Mouse (Mus musculus) intestine, embryonic 15.5 days (tissue): ENCODE results near the gene Cd3e. TPM values are rescaled to one million over a fixed set of nuclear protein-coding genes. Genes with fewer than 3 reads are reported as not detected.

ENCODE experiments used
- ATAC-seq: fragments of 200-750 bp; cut with Nextera tagmentation; 2 replicates; pipeline ENCODE4 v1.8.0; 2017; ENCODE audit warnings: moderate TSS enrichment, moderate library complexity
- H3K27ac ChIP-seq: fragments of 300-500 bp; sonication (generic); 2 replicates; pipeline ENCODE4 v1.5.1; 2015; ENCODE audit warnings: mild to moderate bottlenecking, inconsistent platforms
- H3K27me3 ChIP-seq: fragments of 300-500 bp; sonication (generic); replicated peaks from 2 replicates; pipeline ENCODE4 v1.6.1; 2015; ENCODE audit warnings: inconsistent platforms
- H3K36me3 ChIP-seq: fragments of 300-500 bp; sonication (generic); 2 replicates; pipeline ENCODE4 v1.6.1; 2015; ENCODE audit warnings: inconsistent platforms
- H3K4me1 ChIP-seq: fragments of 300-500 bp; sonication (generic); replicated peaks from 2 replicates; pipeline ENCODE4 v1.6.1; 2015; ENCODE audit warnings: inconsistent platforms
- H3K4me2 ChIP-seq: fragments of 300-500 bp; sonication (generic); replicated peaks from 2 replicates; pipeline ENCODE4 v1.6.1; 2015; ENCODE audit warnings: mild to moderate bottlenecking, inconsistent platforms
- H3K4me3 ChIP-seq: fragments of 300-500 bp; sonication (generic); replicated peaks from 2 replicates; pipeline ENCODE4 v1.5.1; 2015; ENCODE audit warnings: inconsistent platforms
- H3K9ac ChIP-seq: fragments of 300-500 bp; sonication (generic); 2 replicates; pipeline ENCODE4 v1.6.1; 2015; ENCODE audit warnings: inconsistent platforms
- H3K9me3 ChIP-seq: fragments of 300-500 bp; sonication (generic); 2 replicates; pipeline ENCODE4 v1.6.1; 2016; ENCODE audit warnings: inconsistent platforms
- WGBS: fragments of 180-500 bp; shearing (Covaris S2); methylation state at CpG from one replicate; pipeline ENCODE4 v1.1.7; 2015; 5-methylcytosine and 5-hydroxymethylcytosine counted together
- polyA plus RNA-seq: library from polyadenylated mRNA; unstranded; fragments of >200 nt; fragmentation: Nextera tagmentation; extraction: Ambion mirVana; gene quantifications from 2 replicates; pipeline ENCODE4 v1.2.1, GENCODE M21; 2015

Gene Cd3e
- polyA plus RNA-seq, 1 experiment from 2014 or later: 1.4 TPM

DNA sequence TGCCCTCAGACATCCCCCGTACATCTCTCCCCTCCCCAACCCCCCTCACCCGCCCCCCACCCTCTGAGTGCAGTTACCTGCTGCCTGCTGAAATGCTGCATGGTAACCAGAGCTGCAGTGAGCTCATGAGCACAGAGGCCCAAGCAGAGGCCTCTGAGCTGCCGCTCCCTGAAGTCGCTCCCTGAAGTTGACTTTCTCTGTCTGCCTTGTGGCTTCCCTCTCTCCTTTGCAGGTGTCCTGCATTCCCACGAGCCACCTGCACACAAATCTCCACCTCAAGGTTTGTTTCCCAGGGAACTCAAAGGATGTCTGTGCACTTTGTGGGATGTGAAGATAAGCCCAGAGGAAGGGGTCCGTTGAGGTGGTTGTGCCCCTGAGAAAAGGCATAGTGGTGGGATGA, 1.9 kb upstream of the Cd3e start:
- Histone ChIP-seq H3K4me2 (no peak overlapping the region), H3K4me1 (no peaks in the 10 kb centered on the region), H3K27ac (no peak overlapping the region), H3K9me3 (no peaks in the 10 kb centered on the region), H3K9ac (no peak overlapping the region), H3K36me3 (no peaks in the 10 kb centered on the region), H3K4me3 (no peak overlapping the region), H3K27me3 (no peaks in the 10 kb centered on the region)
- 41% methylated on average over 6 of the region's 6 CpGs for WGBS
- no peak for ATAC-seq

DNA sequence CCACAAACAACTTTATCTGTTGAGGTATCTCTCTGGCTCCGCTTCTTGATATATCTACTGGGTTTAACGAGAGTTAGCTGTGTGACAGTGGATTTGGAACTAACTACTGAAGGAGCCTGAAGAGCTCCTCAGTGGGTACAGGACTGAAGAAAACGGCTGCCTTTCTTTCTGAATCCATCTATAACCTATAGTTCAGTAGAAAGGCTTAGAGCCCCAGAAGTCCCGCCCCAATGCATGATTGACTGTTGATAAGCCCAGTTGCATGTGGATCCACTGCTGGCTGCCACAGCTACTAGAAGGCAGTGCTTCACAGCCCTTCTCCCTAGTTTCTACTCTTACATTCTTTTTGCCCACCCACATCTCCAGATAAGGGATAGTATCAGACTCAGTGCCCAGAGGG, 1.0 kb upstream of the Cd3e start:
- Histone ChIP-seq H3K4me2 (no peak overlapping the region), H3K27ac (no peak overlapping the region), H3K27me3 (no peaks in the 10 kb centered on the region), H3K36me3 (no peaks in the 10 kb centered on the region), H3K4me1 (no peaks in the 10 kb centered on the region), H3K9me3 (no peaks in the 10 kb centered on the region), H3K4me3 (no peak overlapping the region), H3K9ac (no peak overlapping the region)
- ATAC-seq: no peak
- WGBS: 64% methylated on average over 4 of the region's 4 CpGs

DNA sequence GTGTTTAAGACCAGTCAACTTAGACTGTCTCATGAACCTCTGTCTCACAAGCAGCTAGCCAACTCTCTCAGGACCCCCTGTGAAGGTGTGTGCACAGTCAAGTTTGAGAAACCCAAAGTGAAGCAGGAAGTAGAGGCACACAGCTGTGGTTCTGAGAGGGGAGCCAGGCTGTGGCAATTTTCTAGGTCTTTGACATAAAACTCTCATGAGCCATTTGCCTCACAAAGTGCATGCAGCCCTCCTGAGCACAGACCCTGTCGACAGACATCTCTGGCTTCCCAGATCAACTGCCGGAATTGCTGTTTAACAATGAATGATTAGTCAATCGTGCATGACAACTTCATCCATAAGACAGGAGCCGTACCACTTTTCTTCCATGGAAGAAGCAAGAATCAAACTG, 1.1 kb downstream of the Cd3e start:
- Histone ChIP-seq H3K4me2 (no peak overlapping the region), H3K4me3 (no peak overlapping the region), H3K4me1 (no peaks in the 10 kb centered on the region), H3K9me3 (no peaks in the 10 kb centered on the region), H3K27me3 (no peaks in the 10 kb centered on the region), H3K27ac (no peak overlapping the region), H3K36me3 (no peaks in the 10 kb centered on the region), H3K9ac (no peak overlapping the region)
- ATAC-seq: no peak
- WGBS: 90% methylated on average over 4 of the region's 4 CpGs

DNA sequence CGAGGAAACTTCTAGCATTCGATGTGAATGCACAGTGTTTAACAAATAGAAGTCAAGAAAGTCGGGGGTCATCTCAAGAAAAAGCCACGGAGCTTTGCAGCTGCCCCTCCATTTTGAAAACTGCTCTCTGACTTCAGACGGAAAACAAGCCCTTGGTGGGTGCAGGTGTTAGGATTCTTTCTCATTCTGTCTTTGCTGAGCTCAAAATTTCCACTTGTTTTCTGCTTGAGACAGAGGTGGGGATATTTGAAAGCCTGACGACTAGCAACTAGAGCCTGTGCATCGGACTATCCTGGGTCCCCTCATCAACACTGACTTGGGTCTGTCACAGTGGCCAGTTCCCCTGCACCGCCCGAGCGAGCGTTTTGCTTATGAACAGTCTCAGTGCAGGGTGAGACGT, 2.0 kb downstream of the Cd3e start:
- H3K27ac ChIP-seq: no peak overlapping the region
- no peak overlapping the region for H3K4me3 ChIP-seq
- no peaks in the 10 kb centered on the region for H3K27me3 ChIP-seq
- no peaks in the 10 kb centered on the region for H3K36me3 ChIP-seq
- H3K9me3 ChIP-seq: no peaks in the 10 kb centered on the region
- WGBS: 65% methylated on average over 12 of the region's 12 CpGs
- H3K4me2 ChIP-seq: no peak overlapping the region
- no peaks in the 10 kb centered on the region for H3K4me1 ChIP-seq
- no peak for ATAC-seq
- H3K9ac ChIP-seq: no peak overlapping the region

GRCm38 (mm10) chr9:45000249-45000648, 9.2 kb downstream of the Cd3e start:
- no peaks in the 10 kb centered on the region for H3K27me3 ChIP-seq
- no peak overlapping the region for H3K27ac ChIP-seq
- no peak for ATAC-seq
- no peaks in the 10 kb centered on the region for H3K36me3 ChIP-seq
- H3K4me3 ChIP-seq: no peak overlapping the region
- 53% methylated on average over 3 of the region's 3 CpGs for WGBS
- no peak overlapping the region for H3K9ac ChIP-seq
- H3K4me1 ChIP-seq: no peaks in the 10 kb centered on the region
- H3K9me3 ChIP-seq: no peaks in the 10 kb centered on the region
- H3K4me2 ChIP-seq: no peak overlapping the region

- H3K27me3 ChIP-seq: no peaks in the 10 kb centered on the region
- H3K9me3 ChIP-seq: no peaks in the 10 kb centered on the region
- no peak overlapping the region for H3K27ac ChIP-seq
- ATAC-seq: no peak
- WGBS: 81% methylated on average over 5 of the region's 5 CpGs
- no peak overlapping the region for H3K4me2 ChIP-seq
- H3K9ac ChIP-seq: no peak overlapping the region
- H3K36me3 ChIP-seq: no peaks in the 10 kb centered on the region
- H3K4me3 ChIP-seq: no peak overlapping the region
- H3K4me1 ChIP-seq: no peaks in the 10 kb centered on the region
Measured at GRCm38 (mm10) chr9:44999776-45000175, 9.7 kb downstream of the Cd3e start.

- H3K27me3 ChIP-seq: no peaks in the 10 kb centered on the region
- 60% methylated on average over 6 of the region's 6 CpGs for WGBS
- ATAC-seq: no peak
- no peak overlapping the region for H3K27ac ChIP-seq
- no peaks in the 10 kb centered on the region for H3K4me1 ChIP-seq
- H3K4me2 ChIP-seq: no peak overlapping the region
- no peak overlapping the region for H3K4me3 ChIP-seq
- H3K36me3 ChIP-seq: no peaks in the 10 kb centered on the region
- H3K9me3 ChIP-seq: no peaks in the 10 kb centered on the region
- no peak overlapping the region for H3K9ac ChIP-seq
Measured at GRCm38 (mm10) chr9:44999171-44999570, 10.3 kb downstream of the Cd3e start.

- Histone ChIP-seq H3K27me3 (no peaks in the 10 kb centered on the region), H3K9me3 (no peaks in the 10 kb centered on the region), H3K9ac (no peak overlapping the region), H3K36me3 (no peaks in the 10 kb centered on the region), H3K4me3 (no peak overlapping the region), H3K4me1 (no peaks in the 10 kb centered on the region), H3K27ac (no peak overlapping the region), H3K4me2 (no peak overlapping the region)
- ATAC-seq: no peak
- WGBS: 61% methylated on average over 11 of the region's 11 CpGs
Measured at GRCm38 (mm10) chr9:44998138-44998537, 11.3 kb downstream of the Cd3e start.

- Histone ChIP-seq H3K9ac (no peak overlapping the region), H3K27me3 (no peaks in the 10 kb centered on the region), H3K4me2 (no peak overlapping the region), H3K36me3 (no peaks in the 10 kb centered on the region), H3K4me1 (no peaks in the 10 kb centered on the region), H3K27ac (no peak overlapping the region), H3K4me3 (no peak overlapping the region), H3K9me3 (no peaks in the 10 kb centered on the region)
- no peak for ATAC-seq
- 90% methylated on average over 7 of the region's 7 CpGs for WGBS
Measured at GRCm38 (mm10) chr9:44996590-44996989, 12.8 kb downstream of the Cd3e start.

GRCm38 (mm10) chr9:44994962-44995361, 14.5 kb downstream of the Cd3e start:
- WGBS: 65% methylated on average over 4 of the region's 4 CpGs
- no peak overlapping the region for H3K9ac ChIP-seq
- no peaks in the 10 kb centered on the region for H3K36me3 ChIP-seq
- no peak overlapping the region for H3K4me3 ChIP-seq
- no peak overlapping the region for H3K27ac ChIP-seq
- no peaks in the 10 kb centered on the region for H3K9me3 ChIP-seq
- no peaks in the 10 kb centered on the region for H3K4me1 ChIP-seq
- ATAC-seq: no peak
- H3K4me2 ChIP-seq: no peak overlapping the region
- H3K27me3 ChIP-seq: no peaks in the 10 kb centered on the region

GRCm38 (mm10) chr9:44993268-44993667, 16.2 kb downstream of the Cd3e start:
- H3K4me3 ChIP-seq: no peak overlapping the region
- no peaks in the 10 kb centered on the region for H3K36me3 ChIP-seq
- no peak overlapping the region for H3K9ac ChIP-seq
- no peak overlapping the region for H3K27ac ChIP-seq
- no peaks in the 10 kb centered on the region for H3K9me3 ChIP-seq
- no peak for ATAC-seq
- no peaks in the 10 kb centered on the region for H3K27me3 ChIP-seq
- H3K4me2 ChIP-seq: no peak overlapping the region
- 78% methylated on average over 2 of the region's 2 CpGs for WGBS
- no peaks in the 10 kb centered on the region for H3K4me1 ChIP-seq

GRCm38 (mm10) chr9:44992271-44992670, 17.2 kb downstream of the Cd3e start:
- Histone ChIP-seq H3K36me3 (no peaks in the 10 kb centered on the region), H3K4me2 (no peak overlapping the region), H3K9me3 (no peaks in the 10 kb centered on the region), H3K27ac (no peak overlapping the region), H3K4me3 (no peak overlapping the region), H3K9ac (no peak overlapping the region), H3K27me3 (no peaks in the 10 kb centered on the region), H3K4me1 (no peaks in the 10 kb centered on the region)
- ATAC-seq: no peak

DNA sequence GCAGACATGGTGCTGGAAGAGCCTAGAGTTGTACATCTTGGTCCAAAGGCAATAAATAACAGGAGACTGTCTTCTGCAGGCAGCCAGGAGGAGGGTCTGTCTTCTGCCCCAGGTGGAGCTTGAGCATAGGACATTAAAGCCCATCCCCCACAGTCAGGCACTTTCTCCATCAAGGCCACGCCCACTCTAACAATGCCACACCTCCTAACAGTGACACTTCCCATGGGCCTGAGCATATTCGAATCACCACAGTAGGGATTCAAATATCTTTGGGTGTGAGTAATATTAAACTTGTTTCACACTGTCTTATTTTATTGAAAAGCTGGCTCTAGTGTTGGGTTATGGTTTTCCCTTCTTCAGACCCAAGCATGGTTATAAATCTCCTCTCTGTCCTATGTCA, 17.6 kb downstream of the Cd3e start:
- Histone ChIP-seq H3K27ac (no peak overlapping the region), H3K4me2 (no peak overlapping the region), H3K4me3 (no peak overlapping the region), H3K27me3 (no peaks in the 10 kb centered on the region), H3K4me1 (no peaks in the 10 kb centered on the region), H3K9ac (no peak overlapping the region), H3K9me3 (no peaks in the 10 kb centered on the region), H3K36me3 (no peaks in the 10 kb centered on the region)
- 76% methylated on average over 2 of the region's 2 CpGs for WGBS
- no peak for ATAC-seq

- Histone ChIP-seq H3K4me2 (no peak overlapping the region), H3K9me3 (no peaks in the 10 kb centered on the region), H3K4me1 (no peaks in the 10 kb centered on the region), H3K27me3 (no peaks in the 10 kb centered on the region), H3K36me3 (no peaks in the 10 kb centered on the region), H3K4me3 (no peak overlapping the region), H3K27ac (no peak overlapping the region), H3K9ac (no peak overlapping the region)
- ATAC-seq: no peak
- 57% methylated on average over 5 of the region's 5 CpGs for WGBS
Measured at GRCm38 (mm10) chr9:44986976-44987375, 22.5 kb downstream of the Cd3e start.
